Mouse (Mus musculus): Measurements from ENCODE around the gene Oaz3. TPM values are rescaled to one million over a fixed set of nuclear protein-coding genes. Genes with fewer than 3 reads are reported as not detected.

Oaz3 gene
- total RNA-seq, 4 experiments from 2014 or later: not detected

DNA sequence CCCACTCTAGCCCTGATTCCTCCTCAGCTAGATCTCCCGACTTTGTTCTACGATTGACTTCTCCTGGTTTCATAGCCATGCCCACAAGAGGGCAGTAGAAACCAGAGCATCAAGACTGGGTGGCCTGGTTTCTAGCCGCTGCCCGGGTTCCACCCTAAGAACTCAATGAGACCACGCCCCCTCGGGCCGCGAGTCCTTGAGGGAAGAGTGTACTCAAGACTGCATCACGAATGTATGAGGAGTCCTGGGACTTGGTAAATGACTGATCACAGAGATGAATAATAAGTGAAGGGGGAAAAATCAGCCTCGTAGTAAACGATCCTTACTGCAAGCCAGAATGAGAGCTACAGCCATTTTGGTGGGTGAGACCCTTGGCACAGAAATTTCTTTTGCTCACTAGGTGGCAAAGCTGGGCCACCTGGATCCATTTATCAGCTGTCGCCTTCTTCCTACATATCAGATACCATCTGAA, 12.8 kb upstream of the Oaz3 start:
- DNase-seq: peak; percentile 78

DNA sequence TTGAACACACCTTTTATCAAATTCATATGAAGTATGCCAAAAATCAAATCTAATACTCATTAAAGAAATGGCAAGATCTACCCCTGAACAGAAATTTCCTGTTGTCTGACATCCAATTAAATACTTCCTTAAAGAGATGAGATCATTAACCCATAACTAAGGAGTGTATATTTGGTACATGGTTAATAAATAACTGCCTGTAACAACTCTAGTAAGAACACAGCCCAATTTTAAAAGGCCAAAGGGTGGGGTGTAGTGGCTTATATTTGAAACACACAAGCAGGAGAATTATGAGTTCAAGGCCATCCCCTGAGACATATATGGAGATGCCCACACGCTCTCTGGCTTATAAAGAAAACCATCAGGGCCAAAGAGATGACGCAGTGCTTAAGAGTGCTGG, 5.7 kb upstream of the Oaz3 start:
- DNase-seq: no peak

DNA sequence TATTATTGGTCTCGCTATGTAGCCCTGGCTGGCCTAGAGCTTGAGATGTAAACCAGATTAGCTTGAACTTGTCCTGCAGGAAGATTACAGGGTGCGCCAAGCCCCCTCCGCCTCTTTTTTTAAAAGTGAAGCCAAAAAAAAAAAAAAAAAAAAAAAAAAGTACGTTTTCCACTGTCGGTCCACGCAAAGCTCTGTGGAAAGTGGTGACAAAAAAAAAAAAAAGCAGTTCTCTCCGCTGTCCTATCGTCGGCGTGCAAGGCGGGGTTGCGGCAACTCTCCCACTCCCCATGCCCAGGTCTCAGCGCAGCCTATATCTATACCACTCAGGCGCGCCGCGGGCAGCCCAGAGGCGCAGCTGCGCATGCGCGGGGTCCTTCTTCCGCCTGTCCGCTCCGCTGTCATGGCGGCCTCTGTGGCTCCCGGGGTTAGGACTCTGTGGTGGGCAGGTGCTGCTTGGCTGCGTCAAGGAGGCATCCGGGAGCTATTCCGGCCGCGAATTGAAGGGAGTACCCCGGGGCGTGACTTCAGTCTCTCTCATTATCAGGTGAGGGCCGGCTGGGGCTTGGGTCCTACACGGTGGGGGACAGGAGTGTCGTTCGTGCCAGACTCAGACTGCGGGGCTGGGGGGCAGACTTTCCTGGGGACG, 641 bp downstream of the Oaz3 start, which contains the start of gene Mrpl9:
Mrpl9 (plus strand) TSS at position 368 of the 646 bp plus-strand sequence.
- DNase-seq: peak; percentile 88

DNA sequence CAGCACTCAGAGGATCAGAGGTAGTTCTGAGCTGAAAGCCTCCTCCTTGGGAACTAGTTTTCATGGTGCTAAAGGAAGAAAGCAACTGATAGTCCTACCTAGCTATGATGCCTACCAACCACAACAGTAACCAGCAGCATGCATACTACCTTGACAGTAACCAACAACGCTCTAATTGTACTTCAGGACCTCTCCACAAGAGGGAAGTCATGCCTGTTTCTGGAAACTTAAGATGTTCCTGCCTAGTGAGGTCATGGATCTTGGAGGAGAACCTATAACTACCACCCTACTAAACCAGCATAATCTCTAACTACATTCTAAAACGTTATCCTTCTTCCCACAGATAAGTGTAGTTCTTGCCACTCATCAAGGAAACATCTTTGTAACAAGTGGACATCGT, 2.5 kb downstream of the Oaz3 start:
- no peak for DNase-seq

DNA sequence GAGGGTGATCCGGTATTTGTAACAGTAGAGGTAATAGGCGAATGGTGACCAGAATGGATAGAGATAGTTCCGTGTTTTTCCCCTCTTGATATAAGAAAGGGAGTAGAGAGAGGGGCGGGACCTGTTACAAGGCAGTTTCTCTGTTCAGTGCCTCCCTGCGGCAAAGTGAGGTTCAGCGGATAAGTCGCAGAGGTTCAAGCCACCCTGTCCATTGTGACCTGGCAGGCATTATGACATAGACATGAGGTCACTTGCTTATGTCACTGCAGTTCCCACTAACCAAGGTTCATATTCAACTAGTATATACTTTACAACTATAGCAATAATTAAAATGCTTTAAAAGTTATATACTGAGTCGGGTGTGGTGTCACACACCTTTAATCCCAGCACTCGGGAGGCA, 7.3 kb downstream of the Oaz3 start:
- DNase-seq: no peak

DNA sequence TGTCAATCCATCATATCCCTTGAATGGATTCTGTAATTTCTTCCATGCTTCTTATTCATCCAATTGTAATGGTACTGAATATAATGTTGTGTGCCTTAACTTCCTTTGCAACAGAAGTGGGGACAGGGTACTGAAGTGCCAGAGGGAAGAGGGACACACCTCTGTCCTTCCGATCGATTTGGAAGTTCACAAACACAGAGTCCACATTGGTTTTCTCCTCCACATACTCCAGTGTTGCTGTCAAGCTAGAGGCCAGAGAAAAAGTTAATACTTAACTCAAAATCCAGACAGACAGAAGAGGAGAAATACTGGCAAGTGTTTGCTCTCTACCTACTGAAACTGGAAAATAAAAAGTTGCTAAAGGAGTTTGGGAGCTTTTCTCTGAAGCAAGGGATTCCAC, 9.4 kb downstream of the Oaz3 start:
- no peak for DNase-seq

DNA sequence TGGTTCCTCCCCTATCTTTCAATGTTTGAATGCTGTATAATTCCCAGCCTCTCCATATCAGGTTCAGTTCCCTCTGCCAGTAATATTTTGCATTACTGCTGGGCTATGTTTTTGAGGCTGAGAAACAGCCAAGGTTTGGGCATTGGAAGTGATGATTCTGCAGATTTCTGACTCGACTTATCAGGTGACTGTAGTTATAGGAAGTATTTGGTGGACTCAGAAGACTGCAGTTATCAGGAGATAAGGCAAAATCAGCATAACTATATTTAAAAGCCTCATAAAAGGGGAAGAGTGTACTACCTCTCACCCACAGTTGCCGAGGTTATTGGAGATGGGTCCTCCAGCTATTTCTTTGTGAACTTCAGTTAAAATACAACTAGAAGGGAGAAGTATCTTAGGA, 12.7 kb downstream of the Oaz3 start:
- no peak for DNase-seq

DNA sequence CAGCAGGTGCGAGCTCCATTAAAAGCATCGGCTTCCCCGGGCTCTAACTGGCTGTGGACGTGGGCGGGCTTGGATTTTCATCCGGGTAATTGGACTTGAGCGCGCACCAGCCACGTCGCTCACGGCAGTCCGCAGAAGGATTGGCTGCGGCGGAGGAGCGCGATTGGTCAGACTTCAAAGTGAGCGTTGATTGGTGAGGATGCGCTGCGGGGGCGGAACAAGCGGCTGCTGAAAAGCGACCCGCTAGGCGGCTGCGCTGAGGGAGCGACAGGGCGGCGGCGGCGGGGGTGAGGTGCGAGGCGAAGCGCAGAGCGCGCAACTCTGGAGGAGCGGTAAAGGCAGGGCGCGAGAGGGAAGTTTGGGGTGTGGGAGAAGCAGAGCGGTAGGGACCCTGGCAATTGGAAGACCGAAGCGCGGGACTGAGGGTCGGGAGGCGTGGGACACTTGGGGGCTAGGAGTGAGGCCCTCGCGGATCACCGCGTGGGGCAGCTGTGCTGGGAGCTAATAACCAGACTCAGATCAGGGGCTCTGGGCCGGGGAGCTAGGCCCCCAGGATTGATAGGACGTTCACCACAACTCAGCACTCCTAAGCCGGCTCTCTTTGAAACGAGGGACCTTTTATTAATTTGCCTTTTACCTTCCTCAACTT, 30.6 kb downstream of the Oaz3 start, which contains the start of gene Tdrkh:
Tdrkh (plus strand) TSS at position 243 of the 649 bp plus-strand sequence.
- peak; percentile 96 for DNase-seq

DNA sequence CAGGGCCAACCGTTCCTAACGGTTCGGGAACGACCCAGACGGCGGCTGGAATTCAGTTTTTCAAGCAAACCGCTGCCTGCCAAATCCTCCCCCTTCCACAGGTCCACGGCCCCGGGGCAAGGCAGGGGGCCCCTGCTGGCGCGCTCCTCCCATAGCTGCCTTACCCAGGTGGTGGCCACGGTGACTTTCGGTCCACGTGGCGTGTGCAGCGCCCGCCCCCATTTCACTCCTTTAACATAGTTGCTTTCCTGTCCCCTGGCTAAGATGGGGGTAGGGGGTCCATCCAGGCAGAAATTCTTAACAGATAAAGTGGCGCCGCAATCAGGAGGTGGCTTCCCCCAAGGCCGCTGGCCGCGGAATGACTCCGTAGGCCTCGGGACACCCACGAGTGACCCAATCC, 31.2 kb downstream of the Oaz3 start:
- DNase-seq: no peak

DNA sequence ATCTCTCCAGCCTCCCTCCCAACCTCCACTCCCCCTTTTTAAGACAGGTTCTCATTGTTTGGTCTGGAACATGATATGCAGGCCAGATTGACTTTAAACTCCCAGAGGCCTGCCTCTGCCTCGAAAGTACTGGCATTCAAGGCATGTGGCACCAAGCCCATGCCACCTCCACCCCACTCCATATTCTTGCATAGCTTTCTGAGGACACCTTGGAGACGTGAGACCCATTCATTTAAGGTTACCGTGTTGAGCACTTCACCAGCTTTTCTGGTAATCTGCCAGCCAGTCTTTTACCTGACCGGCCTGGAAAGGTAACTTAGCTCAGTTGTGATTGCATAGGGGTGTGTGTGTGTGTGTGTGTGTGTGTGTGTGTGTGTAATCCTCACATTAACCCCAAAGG, 38.2 kb downstream of the Oaz3 start:
- no peak for DNase-seq

DNA sequence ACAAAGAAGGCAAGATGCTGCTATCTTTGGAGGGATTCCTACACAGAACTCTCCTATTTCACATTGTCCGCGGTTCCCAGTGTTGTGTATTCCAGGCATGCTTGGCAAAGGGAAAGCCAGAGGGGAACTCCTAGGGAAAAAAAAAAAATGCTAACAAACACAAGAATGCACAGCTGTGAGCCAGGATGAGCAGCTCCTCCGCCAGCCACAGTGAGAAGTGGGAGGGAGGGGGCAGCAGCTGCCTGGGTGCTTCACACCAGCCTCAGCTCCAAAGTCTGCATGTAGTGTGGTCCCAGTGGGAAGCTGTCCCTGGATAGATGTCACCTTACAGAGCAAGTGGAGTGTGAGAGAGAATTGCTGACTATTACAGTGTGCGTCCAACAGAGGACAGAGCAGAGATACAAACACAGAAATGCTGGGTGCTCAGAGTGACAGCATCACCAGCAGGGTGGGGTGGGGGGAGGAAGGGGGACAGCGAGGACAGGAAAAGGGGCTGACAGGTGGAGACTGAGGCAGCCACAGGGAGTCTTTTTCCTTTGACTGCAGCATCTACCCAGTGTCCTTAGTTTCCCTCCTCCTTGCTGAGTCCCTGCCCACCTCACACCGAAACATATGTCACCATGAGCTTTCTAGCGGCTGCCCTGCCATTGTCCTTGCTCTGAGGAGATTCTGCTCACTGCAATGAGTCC, 39.2 kb downstream of the Oaz3 start:
- no peak for DNase-seq

DNA sequence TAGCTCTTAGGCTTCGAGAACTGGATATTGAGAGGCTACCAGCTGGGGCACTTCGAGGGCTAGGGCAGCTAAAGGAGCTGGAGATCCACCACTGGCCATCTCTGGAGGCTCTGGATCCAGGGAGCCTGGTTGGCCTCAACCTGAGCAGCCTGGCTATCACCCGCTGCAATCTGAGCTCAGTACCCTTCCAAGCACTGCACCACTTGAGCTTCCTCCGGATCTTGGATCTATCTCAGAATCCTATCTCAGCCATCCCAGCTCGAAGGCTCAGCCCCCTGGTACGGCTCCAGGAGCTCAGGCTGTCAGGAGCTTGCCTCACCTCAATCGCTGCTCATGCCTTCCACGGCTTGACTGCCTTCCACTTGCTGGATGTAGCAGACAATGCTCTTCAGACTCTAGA, 41.3 kb downstream of the Oaz3 start:
- DNase-seq: no peak

DNA sequence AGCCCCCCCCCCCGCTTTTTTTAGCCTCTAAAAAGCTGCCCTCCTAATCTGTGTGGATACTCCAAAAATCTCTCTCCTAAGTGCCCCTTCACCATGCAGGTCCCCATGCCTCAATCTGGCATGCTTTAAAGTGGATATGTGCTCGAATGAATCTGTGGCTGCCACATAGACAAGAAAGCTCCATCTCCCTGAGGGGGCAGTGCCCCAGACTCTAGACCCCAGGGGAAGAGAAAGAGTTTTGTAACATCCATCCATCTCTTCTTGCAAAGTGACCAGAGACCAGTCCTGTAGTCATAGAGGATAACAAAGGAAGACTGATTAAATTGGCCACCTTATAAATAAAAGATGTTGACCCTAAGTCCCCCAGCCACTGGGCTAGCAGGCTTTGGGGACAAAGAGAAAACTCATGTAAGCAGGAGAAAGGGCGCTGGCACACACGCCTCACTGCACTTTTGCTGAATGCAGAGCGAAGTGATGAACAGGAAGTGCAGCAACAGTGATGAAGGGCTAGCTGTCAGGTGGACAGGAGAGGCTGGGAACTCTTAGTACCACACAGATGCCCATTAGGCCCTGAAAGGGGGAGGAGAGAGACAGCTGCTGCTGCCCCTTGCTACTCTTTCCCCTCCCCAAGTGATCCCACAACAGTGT, 43.9 kb downstream of the Oaz3 start:
- no peak for DNase-seq

DNA sequence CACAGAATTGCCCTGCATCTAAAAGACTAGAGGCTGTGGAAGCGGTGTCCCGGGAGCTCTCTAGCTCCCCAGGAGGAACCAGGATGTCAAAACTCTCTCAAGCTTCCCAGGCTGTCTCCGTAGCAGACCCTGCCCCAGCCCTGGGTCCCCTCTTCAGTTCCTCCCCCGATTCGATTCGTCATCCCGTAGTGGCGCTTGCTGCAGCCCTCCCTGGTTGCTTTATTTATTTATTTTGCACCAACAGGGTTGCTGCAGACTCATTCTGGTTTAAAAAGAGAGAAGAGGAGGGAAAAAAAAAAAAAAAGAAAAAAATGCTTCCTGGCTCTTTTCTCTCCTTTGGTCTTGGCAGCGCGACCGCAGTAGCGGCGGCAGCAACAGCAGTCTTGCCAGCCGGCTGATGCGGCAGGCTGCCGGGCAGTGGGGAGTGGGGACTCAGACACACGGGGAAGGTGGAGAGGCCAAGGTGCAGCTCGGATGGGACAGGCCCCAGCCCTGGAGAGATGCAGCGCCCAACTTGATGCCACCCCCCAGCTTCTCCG, 44.7 kb downstream of the Oaz3 start:
- no peak for DNase-seq

DNA sequence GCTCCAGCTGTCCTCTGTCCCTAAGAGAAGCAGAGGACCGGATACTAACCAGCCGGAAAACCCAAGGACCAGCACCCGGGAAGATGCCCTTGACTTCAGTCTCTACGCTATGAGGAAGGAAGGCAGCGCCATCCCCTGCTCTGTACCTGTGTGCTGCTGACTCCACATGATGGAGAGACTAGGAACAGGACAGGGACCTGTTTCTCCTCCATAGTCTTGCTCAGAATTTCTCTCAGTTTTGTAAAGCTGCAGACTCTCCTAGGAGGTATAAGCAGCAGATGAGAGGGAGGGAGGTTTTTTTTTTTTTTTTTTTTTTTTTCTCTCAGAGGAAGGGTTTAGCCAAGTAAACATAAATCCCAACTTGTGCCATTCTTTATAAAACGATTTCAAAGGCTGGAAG, 45.5 kb downstream of the Oaz3 start, which contains the start of gene Lingo4:
Lingo4 (plus strand) TSS at position 301 of the 400 bp plus-strand sequence.
- no peak for DNase-seq

DNA sequence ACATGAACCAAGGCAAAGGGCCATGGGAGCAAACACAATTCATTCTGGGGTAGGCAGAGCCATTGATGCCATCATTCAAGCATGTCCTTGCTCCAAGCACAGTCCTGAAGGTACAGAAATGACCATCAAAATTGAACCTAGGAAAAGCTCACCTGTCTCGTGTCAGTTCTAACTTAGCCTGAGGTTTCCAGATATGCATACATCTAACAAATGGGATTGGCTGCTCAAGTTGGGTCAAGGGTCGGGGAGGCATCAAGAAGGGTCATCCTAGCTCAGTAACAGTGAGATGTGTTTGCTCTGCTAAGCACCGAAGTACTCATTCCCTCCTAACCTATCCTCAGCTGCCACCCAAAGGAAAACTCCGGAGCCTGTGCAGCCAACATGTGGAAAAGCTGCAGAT, 46.9 kb downstream of the Oaz3 start:
- DNase-seq: no peak

DNA sequence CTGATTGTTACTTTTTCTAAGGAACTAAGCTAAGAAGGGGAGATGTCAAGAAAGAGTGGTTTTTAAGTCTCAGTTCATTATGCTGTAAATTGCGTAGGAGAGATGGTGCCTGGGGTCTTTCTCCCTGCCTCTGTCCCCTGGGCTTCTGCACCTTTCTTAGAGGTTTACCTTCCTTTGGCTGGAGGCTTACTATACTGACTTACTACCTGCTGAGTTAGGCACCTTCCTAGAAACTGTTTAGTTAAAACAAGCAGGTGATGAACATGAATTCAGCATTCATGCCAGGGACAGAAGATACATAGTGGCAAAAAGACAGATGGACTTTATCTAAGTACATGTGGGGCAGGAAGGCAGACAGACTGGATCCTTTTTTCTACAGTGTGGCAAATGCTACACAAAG, 47.4 kb downstream of the Oaz3 start:
- no peak for DNase-seq

DNA sequence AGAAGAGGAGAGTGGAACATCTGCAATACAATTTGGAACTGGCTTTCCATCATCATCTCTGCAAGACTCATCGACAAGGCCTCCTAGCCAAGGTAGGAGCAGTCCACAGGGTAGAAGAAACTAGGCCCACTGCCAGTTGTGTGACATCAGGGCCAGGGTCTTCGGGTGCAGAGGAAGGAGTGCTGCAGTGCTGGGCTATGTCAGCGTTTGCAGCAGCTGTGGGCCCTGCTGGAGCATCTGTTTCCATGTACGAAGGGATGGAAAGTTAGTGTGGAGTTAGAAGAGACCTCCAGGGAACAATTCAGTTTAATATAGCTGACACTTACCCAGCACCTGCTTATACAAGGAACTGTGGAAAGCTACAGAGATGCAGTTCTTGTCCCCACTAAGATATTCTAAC, 50.7 kb downstream of the Oaz3 start:
- DNase-seq: no peak

DNA sequence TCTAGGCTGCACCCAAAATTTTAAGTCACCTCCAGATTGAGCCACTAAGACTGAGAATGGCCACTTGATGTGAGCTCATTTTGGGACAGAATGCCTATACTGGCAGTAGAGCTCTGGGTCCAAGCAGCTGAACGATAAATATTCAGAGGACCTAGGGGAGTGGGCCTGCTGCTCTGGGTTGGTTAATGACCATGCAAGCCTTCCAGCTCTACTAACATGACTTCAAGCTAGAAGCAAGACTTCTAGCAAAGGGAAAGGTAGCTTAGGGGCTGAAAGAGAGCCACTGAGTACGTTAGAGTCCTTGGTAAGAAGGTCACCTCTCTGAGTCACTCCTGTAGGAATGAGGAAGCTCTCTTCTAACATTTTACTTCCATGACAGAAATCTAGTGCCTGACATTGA, 51.6 kb downstream of the Oaz3 start:
- DNase-seq: no peak

DNA sequence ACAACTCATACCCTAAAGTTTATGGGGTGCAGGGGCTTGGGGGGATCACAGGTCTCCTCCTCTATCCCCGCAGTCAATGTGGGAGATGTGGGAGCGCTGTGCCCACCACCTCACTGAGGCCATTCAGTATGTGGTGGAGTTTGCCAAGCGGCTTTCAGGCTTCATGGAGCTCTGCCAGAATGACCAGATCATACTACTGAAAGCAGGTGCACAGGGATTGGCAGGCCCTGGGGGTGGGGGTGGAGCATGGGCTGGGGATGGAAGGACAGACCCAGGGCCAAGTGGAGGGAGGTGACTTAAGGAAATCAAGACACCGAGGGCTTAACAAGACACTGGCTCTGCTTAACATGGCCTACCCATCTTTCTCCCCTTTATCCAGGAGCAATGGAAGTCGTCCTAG, 52.7 kb downstream of the Oaz3 start:
- no peak for DNase-seq

DNA sequence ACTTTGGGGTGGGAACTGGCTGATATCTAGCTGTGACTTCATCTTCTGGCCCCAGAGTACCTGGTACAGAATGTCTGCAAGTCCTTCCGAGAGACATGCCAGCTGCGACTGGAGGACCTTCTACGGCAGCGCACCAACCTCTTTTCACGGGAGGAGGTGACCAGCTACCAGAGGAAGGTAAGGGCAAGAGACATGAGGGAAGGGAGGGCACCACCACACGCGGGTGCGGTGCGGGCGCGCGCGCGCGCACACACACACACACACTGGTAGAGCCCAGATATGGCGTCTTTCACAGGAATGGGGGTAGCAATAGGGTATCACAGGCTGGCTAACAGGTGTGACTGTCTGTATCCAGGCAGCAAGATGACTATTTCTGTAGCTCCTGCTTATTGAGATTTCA, 54.3 kb downstream of the Oaz3 start:
- DNase-seq: no peak

DNA sequence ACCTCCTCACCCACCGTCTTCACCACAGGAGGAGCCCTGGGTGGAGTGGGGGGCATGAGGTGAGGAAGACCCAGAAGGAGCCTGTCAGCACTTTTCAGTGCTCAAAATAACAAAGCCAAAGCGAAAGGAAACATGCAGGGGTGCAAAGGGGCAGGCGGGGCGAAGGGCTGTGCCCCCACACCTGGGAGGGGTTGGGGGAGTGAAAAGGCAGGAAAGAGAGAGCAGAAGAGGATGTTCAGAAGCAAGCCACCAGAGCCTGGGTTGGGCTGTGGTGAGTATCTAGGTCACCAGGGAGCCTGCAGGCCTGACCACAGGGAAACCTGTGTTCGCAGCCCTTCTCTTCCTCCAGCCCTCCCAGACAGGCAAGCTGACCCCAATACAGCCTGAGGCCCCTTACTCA, 55.7 kb downstream of the Oaz3 start:
- no peak for DNase-seq

DNA sequence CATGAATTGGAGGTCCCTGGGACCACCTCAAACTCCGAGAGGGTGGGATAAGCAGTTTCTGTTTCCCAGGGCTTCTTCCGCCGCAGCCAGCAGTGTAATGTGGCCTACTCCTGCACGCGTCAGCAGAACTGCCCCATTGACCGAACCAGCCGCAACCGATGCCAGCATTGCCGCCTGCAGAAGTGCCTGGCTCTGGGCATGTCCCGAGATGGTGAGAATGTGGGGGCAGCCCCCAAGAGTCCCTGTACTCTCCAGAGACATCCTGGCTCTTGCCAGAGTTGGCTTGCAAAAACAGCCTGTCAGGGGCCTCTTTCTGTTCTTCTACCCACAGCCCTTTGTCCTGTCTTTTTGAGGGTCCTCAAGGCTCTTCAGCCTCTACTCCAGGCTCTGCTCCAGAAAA, 56.3 kb downstream of the Oaz3 start:
- DNase-seq: no peak
